Mouse (Mus musculus): ENCODE results near the gene Apobec3. TPM values are rescaled to one million over a fixed set of nuclear protein-coding genes. Genes with fewer than 3 reads are reported as not detected.

The Apobec3 gene
- 1 to 10 TPM; 4.7 to 7.9 TPM for total RNA-seq (2021)
- long read RNA-seq, experiment 1, partial matches to known transcripts = 0 of 5 reads
- long read RNA-seq, experiment 1, other reads (novel, unspliced or antisense) = 4 of 5 reads
- long read RNA-seq, experiment 2, partial matches to known transcripts = 0 of 6 reads
- long read RNA-seq, experiment 2, other reads (novel, unspliced or antisense) = 0 of 6 reads

DNA sequence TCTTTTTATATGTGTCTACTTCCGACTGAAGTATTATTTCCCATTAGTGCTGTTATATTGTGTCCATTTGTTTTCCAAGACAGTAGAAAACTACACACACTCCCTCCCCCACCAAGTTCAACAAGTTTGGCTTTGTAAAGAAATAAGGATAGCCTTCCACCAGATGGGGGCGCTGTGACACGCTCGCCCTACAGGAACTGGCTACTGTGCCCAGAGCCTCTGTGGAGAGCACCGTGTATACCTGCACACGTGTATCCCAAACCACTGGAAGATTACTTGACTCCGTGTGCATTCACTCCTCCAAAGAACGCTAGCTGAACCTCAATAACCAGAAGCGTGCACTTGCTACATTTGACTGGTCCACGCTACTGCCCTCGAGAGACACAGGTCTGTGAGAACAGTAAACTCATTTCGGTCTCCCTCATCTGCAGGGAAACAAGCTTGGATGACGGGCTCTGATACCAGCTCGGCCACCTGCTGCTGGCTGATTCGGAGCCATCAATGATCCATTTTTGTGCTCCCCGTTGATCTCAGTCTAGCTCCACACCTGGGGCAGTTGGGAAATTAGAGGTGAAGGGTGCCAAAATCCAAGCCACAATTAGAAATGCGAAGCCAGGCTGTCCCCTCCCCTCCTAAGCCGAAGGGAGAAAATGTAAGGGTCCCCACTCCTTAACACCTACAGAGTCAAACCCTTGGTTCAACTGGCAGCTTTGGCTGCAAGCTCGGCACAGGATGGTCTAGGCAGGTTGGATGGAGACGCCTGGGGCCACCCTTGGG, at the start of gene Apobec3:
Gene Apobec3, plus strand, starts transcription at position 224 of the 777 bp plus-strand sequence.
- intact Hi-C loops (cut with DNase I; ENCODE audit: low total_unique reads) = no loop called here
- peak; percentile 74 for DNase-seq

DNA sequence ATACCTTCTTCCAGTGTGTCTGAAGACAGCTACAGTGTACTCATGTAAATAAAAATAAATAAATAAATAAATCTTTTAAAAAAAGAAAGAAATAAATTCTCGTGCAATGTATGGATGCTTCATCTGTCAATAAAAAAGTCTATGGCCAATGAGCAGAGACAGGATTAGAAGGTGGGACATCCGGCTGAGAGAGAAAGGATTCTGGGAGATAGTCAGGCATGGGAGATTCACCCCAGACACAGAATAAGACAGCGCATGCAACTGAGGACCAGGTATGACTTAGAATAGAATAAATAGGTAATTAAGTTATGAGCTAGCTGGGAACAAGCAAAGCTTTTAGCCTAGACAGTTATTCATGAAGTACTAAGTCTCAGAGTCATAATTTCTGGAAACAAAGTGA, 48.5 kb upstream of the Apobec3 start:
- DNase-seq = no peak
- intact Hi-C loops (cut with DNase I; ENCODE audit: low total_unique reads) = no loop called here

DNA sequence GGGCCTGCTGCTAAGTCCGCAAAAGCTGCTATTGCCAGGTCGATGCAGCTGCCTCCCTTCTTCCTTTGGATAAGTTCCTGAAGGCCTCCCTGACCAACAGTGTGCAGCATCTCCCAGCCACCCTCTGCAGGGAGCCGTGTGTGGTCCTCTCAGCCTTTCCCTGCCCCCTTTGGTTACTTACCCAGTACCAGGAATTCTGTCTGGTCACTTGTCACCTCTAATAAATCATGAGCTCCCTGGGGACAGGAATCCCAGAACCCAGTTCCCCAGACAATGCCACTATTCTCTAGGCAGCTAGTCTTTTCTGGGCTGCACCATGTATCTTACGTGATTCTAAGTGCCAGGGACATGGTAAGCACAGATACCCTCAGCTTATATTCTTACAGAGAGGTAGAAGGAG, 45.5 kb upstream of the Apobec3 start:
- no peak for DNase-seq
- intact Hi-C loops (cut with DNase I; ENCODE audit: low total_unique reads) = no loop called here

DNA sequence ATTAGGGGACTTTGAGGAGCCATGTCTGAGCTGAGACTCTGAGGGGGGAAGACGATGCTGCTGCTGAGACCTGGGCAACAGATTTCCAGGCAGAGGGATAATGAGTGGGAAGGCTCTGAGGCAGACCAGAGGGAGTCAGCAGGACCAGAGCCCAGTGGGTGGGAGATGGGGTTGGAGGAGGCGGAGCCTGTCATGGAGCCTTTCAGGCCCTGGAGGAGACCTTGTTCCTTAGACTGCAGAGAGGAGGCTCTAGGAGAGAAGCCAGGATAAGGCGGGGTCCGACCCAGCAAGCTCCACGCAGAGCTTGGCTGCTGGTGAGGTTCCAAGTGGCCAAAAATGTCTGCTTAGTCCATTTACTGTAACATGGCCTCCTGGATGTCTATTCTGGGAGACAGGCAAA, 44.4 kb upstream of the Apobec3 start:
- intact Hi-C loops (cut with DNase I; ENCODE audit: low total_unique reads) = no loop called here
- DNase-seq = peak; percentile 83

DNA sequence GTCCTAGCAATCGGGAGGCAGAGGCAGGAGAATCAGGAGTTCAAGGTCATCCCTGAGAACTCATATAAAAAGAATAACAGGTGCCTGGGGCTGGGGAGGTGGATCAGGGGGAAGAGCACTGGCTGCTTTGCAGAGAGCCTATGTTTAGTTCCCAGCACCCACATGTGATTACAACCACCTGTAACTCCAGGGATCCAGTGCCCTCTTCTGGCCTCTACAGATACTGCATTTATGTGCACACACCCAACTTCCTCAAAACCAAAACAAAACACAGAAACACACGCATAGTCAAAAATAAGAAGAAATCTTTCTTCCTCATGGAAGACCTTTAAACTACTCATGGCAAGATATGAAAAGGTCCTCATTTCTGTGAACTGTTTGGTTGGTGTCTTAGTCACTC, 41.3 kb upstream of the Apobec3 start:
- intact Hi-C loops (cut with DNase I; ENCODE audit: low total_unique reads) = no loop called here
- no peak for DNase-seq

DNA sequence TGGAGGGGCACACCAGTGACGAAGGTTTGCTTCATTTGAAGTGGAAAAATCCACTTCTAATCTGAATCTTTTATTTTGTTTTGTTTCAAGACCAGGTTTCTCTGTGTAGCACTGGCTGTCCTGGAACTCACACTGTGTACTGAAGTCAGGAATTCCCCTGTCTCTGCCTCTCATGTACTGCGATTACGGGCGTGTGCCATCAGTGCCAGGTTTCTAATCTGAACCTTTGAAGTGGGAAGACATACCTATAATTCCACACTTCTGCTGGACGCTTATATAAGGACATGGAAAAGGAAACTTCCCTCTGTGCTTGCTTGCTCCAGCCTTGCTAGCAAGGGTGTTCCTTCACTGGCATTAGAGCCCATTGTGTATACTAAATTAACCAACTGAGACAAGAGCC, 32.5 kb upstream of the Apobec3 start:
- intact Hi-C loops (cut with DNase I; ENCODE audit: low total_unique reads) = no loop called here
- no peak for DNase-seq

DNA sequence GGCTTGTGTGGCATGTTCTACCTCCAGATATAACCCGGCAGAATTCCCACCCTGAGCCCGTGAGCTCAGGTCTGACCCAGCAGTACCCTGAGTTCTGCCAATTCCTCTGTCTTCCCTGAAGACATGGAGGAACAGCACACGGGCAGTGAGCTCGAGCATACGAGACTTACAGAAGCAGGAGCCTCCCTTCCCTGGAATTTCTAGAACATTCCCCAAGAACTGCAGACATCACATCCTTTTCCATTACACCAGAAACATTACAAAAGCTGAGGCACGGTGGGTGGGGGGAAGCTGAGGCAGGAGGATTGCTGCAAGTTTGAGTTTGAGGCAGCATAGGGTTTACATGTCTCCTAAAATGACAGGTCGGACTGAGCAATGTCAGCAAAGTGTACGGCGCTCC, 31.6 kb upstream of the Apobec3 start:
- intact Hi-C loops (cut with DNase I; ENCODE audit: low total_unique reads) = no loop called here
- DNase-seq = no peak

DNA sequence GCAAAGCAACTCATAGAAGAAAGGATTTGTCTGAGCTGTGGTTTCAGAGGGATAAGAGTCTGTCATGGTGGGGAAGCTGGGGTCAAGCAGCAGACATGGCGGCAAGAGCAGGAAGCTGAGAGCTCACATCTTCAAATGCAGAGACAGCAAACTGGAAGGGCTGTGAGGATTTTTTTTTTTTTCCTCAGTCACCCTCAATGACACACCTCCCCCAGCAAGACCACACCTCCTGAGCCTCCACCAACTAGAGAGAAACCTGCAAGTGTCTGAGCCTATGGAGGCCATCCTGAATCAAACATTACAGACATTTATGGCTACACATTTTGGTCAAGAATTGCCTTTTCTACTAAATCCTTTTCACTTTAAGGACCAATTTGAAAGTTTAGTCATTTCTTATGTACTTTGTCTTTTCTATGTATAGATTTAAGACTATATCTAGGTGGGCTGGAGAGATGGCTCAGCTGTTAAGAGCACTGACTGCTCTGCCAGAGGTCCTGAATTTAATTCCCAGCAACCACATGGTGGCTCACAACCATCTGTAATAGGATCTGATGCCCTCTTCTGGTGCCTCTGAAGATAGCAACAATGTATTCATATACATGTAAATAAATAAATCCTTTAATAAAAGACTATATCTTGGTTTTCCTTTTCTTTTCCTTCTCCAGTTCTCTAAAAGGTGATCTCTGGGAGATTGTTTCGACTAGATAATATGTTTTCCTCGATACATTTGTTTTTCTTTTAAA, 24.0 kb upstream of the Apobec3 start:
- no peak for DNase-seq
- intact Hi-C loops (cut with DNase I; ENCODE audit: low total_unique reads) = no loop called here

DNA sequence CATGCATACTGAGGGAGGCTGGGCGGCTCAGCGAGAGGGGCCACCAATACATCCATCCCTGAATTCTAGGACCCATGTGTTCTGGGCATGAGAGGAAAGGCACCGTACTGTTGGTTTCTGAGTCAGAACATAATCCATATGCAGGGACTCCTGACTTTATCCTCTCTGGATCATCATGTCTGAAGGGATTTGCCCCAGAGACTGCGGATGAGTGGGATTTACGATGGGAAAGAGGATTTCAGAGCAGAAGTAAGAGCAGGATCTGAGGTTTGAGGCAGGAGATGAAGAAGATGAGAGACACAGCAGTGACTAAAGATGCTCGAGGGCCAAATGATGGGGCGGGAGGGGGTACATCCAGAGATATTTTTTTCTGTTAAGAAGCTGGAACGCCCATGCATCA, 17.9 kb upstream of the Apobec3 start:
- DNase-seq = no peak
- intact Hi-C loops (cut with DNase I; ENCODE audit: low total_unique reads) = no loop called here

DNA sequence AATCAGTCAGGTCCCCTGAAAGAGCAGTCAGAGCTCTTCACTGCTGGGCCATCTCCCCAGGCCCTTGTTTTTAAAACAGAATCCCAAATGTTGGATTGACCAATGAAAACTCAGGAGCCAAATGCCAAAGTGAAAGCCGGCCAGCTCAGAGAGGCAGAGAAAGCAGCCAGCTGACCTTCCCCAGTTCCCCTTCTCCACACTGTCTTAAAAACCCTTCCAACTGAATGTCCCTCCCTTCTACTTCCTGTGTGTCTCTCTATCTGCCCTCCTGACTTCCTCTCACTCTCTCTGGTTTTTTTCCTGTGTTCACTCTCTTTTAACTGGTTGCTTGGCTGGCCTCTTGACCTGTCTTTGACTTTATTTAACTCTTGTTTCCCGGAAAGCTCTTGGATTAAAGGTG, 17.5 kb upstream of the Apobec3 start:
- DNase-seq = no peak
- intact Hi-C loops (cut with DNase I; ENCODE audit: low total_unique reads) = no loop called here

DNA sequence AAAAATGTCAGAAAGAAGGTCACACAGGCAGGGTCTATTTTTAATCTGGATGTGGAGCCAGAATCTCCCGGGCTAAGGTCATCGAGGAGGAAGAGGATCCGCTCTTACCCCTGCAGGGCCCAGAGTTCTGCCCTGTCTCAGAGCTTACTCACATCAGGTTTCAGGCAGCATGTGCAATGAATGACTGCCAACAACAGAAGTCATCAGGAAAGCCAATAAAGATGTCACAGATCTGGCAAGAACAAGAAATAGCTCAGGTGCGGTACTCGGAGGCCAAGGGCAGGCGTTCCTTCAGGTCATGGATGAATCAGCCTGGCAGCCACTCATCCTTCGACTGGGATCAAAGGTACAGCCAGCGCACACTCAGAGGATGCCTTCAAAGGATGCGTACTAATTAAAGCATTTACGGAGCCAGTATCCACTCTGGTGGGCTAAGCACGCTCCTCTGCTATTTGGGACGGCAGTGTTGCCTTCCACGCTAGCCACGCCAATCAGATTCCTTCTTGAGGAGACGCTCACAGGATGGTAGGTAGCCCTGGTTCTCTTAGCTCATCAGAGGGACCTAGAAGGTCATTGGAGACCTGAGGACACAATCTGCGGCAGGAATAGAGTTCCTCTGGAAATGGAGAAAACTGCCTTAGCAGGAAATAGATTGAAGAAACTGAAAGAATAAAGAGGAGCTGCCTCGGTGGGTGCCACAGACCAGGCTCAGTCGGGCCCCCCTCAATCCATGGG, 16.0 kb upstream of the Apobec3 start:
- DNase-seq = no peak
- intact Hi-C loops (cut with DNase I; ENCODE audit: low total_unique reads) = no loop called here

DNA sequence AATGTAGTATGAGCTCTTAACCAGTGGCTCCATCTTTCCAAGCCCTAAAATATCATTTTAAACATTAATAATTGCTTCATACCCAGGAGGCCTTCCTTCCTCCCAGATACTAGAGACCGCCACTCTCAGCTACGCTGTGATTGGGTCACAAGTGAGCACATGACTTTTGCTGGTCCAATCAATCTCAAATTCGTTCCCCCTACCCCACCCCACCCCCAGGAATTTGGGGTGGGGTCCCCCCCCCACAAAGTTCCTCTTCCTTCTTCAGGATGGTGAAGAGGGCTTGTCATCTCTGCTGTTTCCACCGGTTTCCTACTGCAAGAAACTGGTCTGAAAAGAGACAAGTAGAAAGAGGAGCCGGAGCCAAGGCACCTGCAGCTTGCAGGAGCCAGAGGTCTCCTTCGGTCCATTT, 12.7 kb upstream of the Apobec3 start:
- intact Hi-C loops (cut with DNase I; ENCODE audit: low total_unique reads) = no loop called here
- DNase-seq = peak; percentile 35

DNA sequence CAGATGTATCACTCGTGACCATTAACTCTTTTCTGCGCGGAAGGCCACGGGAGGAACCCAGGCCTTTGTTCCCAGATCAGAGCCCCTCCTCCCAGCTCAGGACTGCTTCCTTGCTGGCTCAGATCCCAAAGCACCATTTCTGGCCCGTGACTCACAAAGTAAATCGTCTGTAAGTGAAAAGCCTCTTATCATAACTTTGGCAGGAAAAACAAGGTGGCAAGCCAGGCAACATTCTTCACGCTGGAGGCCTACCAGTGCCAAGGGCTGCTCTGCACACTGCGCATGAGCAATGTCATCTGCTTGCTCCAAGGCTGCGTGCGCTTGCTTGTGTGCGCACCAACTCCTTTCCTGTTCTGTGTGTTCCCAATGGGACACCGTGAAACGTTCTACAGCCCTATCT, 12.1 kb upstream of the Apobec3 start:
- DNase-seq = peak; percentile 71
- intact Hi-C loops (cut with DNase I; ENCODE audit: low total_unique reads) = no loop called here

DNA sequence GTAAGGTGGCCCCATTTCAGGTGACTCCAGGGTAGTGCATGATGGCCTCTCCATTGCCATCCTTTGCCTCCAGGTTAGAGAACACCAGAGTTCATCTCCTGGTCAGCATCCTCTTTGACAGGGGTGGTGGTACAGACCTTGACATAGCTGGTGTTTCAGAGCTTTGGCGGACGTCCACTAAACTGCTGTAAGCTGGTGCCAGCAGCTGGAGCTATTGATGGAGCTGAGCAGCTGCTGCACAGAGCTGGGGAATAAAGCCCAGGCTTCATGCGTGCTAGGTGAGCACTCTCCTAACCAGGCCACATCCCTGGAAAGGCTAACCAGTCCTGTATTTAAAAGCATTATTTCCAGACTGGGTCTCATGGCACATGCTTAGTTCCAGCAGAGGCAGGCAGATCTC, 11.0 kb upstream of the Apobec3 start:
- DNase-seq = no peak
- intact Hi-C loops (cut with DNase I; ENCODE audit: low total_unique reads) = no loop called here

DNA sequence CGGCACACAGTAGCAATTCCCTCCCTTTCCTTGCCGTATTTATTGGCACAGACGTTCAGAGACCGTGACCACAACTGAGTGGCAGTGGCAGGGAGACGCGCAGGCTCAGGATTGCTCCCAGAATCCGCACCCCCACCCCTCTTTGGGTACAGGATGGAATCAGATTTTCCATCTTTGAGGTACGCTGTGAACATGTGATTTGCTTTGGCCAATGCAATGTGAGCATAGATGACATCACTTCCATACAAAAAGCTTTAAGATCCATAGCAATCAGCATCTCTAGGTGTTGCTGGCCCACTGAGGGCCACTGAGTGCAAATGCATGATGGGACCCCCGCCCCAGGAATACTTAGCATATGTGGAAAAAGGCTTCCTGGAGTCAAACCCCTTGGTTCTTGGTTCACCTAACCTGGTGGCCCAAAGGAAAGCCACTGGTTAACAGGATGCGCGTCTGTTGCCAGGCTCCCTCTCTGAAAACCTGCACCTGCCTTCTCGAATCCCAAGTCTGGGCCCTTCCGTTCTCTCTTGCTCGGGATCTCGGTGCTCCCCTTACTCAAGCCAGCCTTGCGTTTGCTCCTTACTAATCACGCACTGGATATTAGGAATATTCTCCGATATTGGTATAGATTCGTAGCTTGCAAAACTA, 8.7 kb upstream of the Apobec3 start:
- intact Hi-C loops (cut with DNase I; ENCODE audit: low total_unique reads) = loop anchor here (2.0 kb wide), 1 partner anchor 50 kb away; no protein-coding TSS in a partner anchor
- no peak for DNase-seq

DNA sequence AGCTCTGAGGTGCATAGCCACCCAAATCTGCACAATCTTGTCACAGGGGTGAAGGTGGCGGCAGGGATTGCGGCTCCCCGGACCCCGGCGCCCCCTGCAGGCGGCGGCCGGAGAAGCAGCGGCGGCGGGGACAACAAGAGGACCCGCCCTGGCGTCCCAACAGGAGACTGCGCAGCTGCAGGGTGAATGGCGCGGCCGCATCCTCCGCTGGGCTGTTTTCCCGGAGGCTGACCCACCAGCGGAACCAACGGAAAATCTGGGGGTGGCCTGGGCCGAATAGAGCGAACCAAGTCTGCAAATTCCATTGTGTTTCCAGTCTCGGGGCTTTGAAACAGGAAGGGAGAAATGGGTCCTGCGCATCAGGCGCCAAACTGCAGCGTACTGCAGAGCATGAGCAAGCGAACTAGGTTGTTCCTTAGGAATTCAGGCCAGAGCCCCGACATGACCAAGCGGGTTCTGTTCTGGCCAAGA, 8.1 kb upstream of the Apobec3 start:
- DNase-seq = peak; percentile 94
- intact Hi-C loops (cut with DNase I; ENCODE audit: low total_unique reads) = loop anchor here (2.0 kb wide), 1 partner anchor 51 kb away; no protein-coding TSS in a partner anchor

DNA sequence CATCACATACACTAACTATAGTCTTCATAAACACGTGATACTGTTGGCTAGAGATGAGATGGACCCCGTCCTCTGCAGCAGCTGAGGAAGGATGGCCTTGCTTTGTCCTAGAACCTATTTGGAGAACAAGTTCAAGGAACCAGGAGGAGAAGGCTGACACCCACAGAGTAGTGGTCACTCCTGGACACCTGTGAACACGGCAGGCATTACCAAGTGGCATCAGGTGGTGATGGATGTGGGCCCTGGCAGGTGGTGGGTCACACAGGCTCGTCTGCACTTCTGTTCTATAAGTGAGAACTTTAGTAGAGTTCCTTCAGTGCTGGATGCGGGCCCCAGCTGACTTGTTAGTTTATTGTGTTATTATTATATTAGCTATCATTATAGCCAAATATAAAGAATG, 6.6 kb upstream of the Apobec3 start:
- DNase-seq = no peak
- intact Hi-C loops (cut with DNase I; ENCODE audit: low total_unique reads) = no loop called here

DNA sequence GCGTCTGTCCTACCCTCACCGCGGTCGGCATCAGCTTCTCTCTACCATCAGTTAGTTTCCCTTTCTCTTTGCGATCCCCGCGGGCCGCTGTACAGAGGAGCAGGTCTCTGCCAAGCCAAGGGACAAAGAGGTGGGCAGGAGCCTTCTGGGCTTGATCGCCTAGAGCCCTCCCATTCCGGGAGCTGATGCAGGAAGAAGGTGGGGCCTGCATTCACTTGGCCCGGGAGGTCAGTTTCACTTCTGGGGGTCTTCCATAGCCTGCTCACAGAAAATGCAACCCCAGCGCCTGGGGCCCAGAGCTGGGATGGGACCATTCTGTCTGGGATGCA, 718 bp downstream of the Apobec3 start:
- peak; percentile 72 for DNase-seq
- intact Hi-C loops (cut with DNase I; ENCODE audit: low total_unique reads) = no loop called here

DNA sequence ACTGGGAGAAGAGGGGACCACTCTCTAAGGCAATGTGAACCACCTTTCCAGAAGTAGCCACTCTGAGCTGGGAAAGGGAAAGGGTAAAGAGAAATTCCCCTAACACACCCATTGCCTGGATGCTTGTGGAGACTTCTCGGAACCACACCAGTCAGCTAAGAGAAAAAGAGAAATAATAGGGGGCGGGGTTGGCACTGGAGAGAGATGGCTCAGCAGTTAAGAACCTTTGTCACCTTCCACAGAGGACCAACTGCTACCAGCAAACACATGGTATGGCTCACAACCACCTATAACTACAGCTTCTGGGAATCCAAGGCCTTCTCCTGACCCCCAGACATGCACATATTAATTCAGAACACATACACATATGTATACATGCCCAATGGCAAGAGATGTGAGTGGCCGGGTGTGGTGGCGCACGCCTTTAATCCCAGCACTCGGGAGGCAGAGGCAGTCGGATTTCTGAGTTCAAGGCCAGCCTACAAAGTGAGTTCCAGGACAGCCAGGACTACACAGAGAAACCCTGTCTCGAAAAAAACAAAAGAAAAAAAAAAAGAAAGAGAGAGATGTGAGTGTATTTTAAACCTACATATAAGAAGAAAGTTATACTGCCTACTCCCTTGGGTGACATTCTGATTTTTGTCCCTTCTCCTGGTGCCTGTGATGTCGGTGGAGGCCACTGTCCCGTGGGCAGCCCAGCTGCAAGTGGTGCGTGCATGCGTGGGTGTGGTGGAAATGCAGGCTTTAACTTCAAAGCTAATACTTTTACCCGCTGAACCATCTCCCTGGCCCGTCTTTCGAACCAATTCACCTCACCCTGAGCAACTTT, 1.8 kb downstream of the Apobec3 start:
- intact Hi-C loops (cut with DNase I; ENCODE audit: low total_unique reads) = no loop called here
- no peak for DNase-seq
